Comparison of ENCODE assay signal across 17 mouse cellular contexts in the genomic region with DNA sequence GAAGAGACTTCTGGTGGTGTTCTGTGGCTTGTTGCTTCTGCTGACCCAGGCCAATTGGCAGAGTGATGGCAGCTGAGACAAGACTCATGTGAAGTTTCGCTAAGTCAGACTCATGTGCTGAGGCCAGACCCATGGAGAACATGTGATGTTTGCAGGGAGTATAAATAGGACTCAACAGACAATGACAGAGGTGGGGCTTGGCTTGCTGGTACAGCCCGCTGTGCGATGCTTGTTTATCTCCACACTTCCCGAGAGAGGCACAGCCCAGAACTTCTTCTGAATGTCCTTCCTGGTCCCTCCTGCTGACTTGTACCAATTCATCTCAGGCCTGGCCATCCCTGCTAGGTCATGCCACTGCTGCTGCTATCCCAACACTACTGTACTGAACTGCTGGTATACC. TPM values are rescaled to one million over a fixed set of nuclear protein-coding genes. Genes with fewer than 3 reads are reported as not detected.
"Had no signal": no experiment of that assay in that cellular context is flagged by ENCODE, and none has a peak within 500 bp of the region (broad histone marks: within the 10 kb centered on the region; RNA-seq: fewer than 3 reads in every experiment).

No protein-coding gene starts in this region.

- H3K9me3 ChIP-seq: intestine, embryonic 15.5 days; limb, embryonic 10.5 days; liver, embryonic 15.5 days; megakaryocyte, embryonic 14.5 days; midbrain, embryonic 15.5 days; neural tube, embryonic 12.5 days had no signal

- H3K36me3 ChIP-seq: intestine, embryonic 15.5 days; limb, embryonic 10.5 days; liver, embryonic 15.5 days; midbrain, embryonic 15.5 days; neural tube, embryonic 12.5 days had no signal

- ATAC-seq: intestine, embryonic 15.5 days; midbrain, embryonic 15.5 days had no signal

- H3K27ac ChIP-seq: intestine, embryonic 15.5 days; left cerebral cortex, adult 2 months; limb, embryonic 10.5 days; liver, embryonic 15.5 days; macrophage; midbrain, embryonic 15.5 days; neural tube, embryonic 12.5 days had no signal

- DNase-seq: kidney, adult 8-10 months; kidney, postnatal 25 days; retina, postnatal 1 day; thymus, adult 2 months; thymus, postnatal 25 days had no signal

- H3K4me2 ChIP-seq: intestine, embryonic 15.5 days; liver, embryonic 11.5 days; liver, embryonic 15.5 days; midbrain, embryonic 11.5 days; midbrain, embryonic 15.5 days; neural tube, embryonic 12.5 days had no signal

- H3K9ac ChIP-seq: intestine, embryonic 15.5 days; liver, embryonic 15.5 days; midbrain, embryonic 15.5 days; neural tube, embryonic 12.5 days had no signal

- H3K4me3 ChIP-seq: intestine, embryonic 15.5 days; left cerebral cortex, adult 2 months; limb, embryonic 10.5 days; liver, embryonic 15.5 days; midbrain, embryonic 15.5 days; neural tube, embryonic 12.5 days had no signal

- H3K27me3 ChIP-seq: intestine, embryonic 15.5 days; liver, embryonic 15.5 days; megakaryocyte, embryonic 14.5 days; midbrain, embryonic 15.5 days; neural tube, embryonic 12.5 days had no signal

RNA-seq across cellular contexts. Expression of a gene that starts 42.7 kb away (rescaled TPM):
- polyA plus RNA-seq: kidney, embryonic 16.5 days; limb, embryonic 10.5 days; liver, embryonic 11.5 days; liver, embryonic 15.5 days; midbrain, embryonic 11.5 days had no signal

RNA-seq across cellular contexts. Expression of a gene that starts 57.2 kb away (rescaled TPM):
- total RNA-seq: monocyte, adult 5-6 weeks had no signal
- polyA plus RNA-seq: macrophage had no signal
